Mouse (Mus musculus) ES-Bruce4 (cell line): ENCODE measurements around the gene Calhm3. TPM values are rescaled to one million over a fixed set of nuclear protein-coding genes. Genes with fewer than 3 reads are reported as not detected.

Experiments used
- H3K27ac ChIP-seq: 2 replicates; pipeline ENCODE4 v1.5.1; 2012; ENCODE audit warnings: low read length, inconsistent platforms; ENCODE audit not compliant: insufficient read depth
- H3K27me3 ChIP-seq: 2 replicates; pipeline ENCODE4 v1.6.1; 2012; ENCODE audit warnings: mild to moderate bottlenecking, low read length, inconsistent platforms; ENCODE audit not compliant: control insufficient read depth, poor library complexity, insufficient read depth, severe bottlenecking
- H3K36me3 ChIP-seq: 2 replicates; pipeline ENCODE4 v1.6.1; 2012; ENCODE audit warnings: inconsistent platforms, mild to moderate bottlenecking, low read length, moderate library complexity; ENCODE audit not compliant: control insufficient read depth, poor library complexity, insufficient read depth, severe bottlenecking
- H3K4me1 ChIP-seq: one replicate; pipeline ENCODE4 v1.8.1; 2011; ENCODE audit warnings: low read length; ENCODE audit not compliant: control insufficient read depth, insufficient read depth
- H3K4me3 ChIP-seq: 2 replicates; pipeline ENCODE4 v1.5.1; 2011; ENCODE audit warnings: low read depth, mild to moderate bottlenecking, low read length
- H3K9ac ChIP-seq: 2 replicates; pipeline ENCODE4 v1.6.1; 2012; ENCODE audit warnings: low read depth, mild to moderate bottlenecking, inconsistent platforms; ENCODE audit not compliant: poor library complexity, severe bottlenecking
- H3K9me3 ChIP-seq: replicated peaks from 2 replicates; pipeline ENCODE4 v1.6.1; 2012; ENCODE audit warnings: mild to moderate bottlenecking, low read length, inconsistent platforms; ENCODE audit not compliant: control insufficient read depth, poor library complexity, insufficient read depth, severe bottlenecking
- CTCF ChIP-seq: IDR thresholded peaks from one replicate; pipeline ENCODE4 v1.8.1; 2011; ENCODE audit warnings: low read depth, low read length
- EP300 ChIP-seq: IDR thresholded peaks from 2 replicates; pipeline ENCODE4 v1.6.1; 2011; ENCODE audit warnings: low read depth, low read length; ENCODE audit not compliant: insufficient read depth
- POLR2A ChIP-seq: IDR thresholded peaks from one replicate; pipeline ENCODE4 v1.8.1; 2011; ENCODE audit warnings: low read length; ENCODE audit not compliant: insufficient read depth
- polyA plus RNA-seq: library from polyadenylated mRNA; stranded (reverse); fragments of >200 nt; gene quantifications from 2 replicates; pipeline ENCODE4 v1.2.4, GENCODE M21; 2011; ENCODE audit warnings: low read depth; ENCODE audit not compliant: missing spikeins, insufficient read depth, insufficient read length

The Calhm3 gene
- polyA plus RNA-seq, 1 experiment, result not detected

DNA sequence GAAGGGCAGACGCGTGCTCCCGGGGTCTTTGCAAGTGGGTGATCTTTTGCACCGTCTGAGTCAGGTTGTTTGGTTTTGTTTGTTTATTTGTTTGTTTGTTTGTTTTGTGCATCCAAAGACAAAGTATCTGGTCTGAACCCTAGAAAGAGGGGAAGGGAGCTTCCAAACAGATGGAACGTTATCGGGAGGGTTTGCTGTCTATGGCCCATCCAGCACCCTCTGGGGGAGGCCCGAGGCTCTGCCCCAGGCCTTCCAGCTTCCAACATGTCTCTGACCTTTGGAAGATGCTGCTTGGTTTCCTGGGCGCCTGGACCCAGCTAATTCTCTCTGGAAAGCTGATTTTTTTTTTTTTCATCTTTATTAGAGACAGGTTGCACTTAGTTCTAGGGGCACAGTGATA lies 22.4 kb upstream of the Calhm3 start:
- H3K9me3 ChIP-seq, result 0 out of 2 replicates have a peak, but pooled peaks cover 3% of the 10 kb centered on the region
- peak overlapping the region; percentile 59 for H3K4me3 ChIP-seq
- H3K4me1 ChIP-seq, result peaks cover 7% of the 10 kb centered on the region
- no peaks in the 10 kb centered on the region for H3K27me3 ChIP-seq
- H3K36me3 ChIP-seq, result no peaks in the 10 kb centered on the region
- no peak overlapping the region for H3K27ac ChIP-seq
- TF ChIP-seq EP300, result no peak
- TF ChIP-seq CTCF, result no peak
- TF ChIP-seq POLR2A, result no peak
- H3K9ac ChIP-seq, result no peak overlapping the region

DNA sequence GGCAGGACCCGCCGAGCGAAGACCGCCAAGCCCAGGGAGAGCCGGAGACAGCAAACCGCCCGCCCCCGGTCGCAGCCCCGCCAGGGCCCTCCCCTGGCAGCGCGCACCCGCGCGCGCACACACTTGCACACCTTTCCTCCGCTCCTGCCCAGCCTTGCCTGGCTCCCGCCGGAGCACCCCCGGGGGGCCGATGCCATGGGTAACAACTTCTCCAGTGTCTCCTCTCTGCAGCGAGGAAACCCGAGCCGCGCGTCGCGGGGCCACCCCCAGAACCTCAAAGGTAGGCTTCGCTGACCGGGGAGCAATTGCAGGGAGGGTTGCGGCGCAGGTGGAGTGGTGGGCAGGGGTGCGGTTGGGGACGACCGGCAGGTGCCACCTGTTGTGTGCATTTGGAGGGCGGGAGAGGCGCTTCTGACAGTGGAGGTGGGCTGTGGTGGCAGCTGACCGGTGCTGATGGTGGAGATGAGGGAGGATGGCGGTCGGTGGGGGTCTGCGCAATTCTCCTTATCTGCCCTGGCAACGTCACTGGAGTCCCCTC lies 21.8 kb upstream of the Calhm3 start:
- TF ChIP-seq CTCF (no peak), EP300 (no peak), POLR2A (no peak)
- no peaks in the 10 kb centered on the region for H3K36me3 ChIP-seq
- peak overlapping the region; percentile 59 for H3K4me3 ChIP-seq
- peak overlapping the region; percentile 78 for H3K9ac ChIP-seq
- H3K27me3 ChIP-seq, result no peaks in the 10 kb centered on the region
- no peak overlapping the region for H3K27ac ChIP-seq
- 0 out of 2 replicates have a peak, but pooled peaks cover 3% of the 10 kb centered on the region for H3K9me3 ChIP-seq
- peaks cover 8% of the 10 kb centered on the region for H3K4me1 ChIP-seq

DNA sequence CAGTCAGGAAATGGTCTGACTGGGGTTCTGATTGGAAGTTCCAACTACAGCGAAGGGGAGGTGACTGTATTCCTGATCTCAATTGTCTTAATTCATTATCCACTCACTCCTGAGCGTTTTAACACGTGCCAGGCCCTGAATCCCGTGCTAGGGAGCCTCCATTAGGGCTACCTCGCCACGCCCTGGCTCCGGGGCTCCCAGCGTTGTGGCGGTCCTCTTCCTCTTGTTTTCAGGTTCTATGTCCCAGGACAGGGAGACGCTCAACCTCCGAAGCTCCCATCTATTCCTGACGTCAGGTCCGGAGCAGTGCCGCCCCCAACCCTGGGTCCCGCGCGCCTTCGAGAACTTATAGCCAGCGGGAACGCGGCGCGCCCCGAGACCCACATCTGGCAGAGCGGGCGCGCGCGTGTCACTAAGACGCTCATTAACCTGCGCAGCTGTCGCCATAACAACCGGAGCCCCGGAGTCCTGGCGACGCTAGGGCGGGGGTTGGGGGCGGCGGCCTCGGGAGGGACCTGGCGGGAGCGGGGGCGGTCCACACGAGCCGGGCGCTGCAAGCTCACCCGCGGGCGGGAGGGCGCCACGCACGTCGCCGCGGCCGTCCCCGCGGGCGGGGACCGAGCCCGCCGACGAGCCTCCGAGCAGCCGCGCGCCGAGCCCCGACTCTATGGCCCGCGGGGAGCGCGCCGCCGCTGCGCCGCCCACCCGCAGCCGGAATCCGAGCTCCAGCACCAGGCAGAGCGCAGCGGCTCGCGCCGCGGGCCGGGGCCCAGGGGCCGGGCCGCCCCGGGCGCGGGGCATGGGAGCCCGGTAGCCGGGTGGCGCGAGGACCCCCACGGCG lies 21.1 kb upstream of the Calhm3 start, which contains the start of gene Neurl1a:
TSS of gene Neurl1a (plus strand) at position 390 of the 841 bp plus-strand sequence.
- Histone ChIP-seq H3K27ac (peak within 1 kb of the TSS; percentile 65), H3K9ac (peak within 1 kb of the TSS; percentile 78), H3K9me3 (0 out of 2 replicates have a peak, but pooled peaks cover 3% of the 10 kb centered on the region), H3K4me1 (peaks cover 7% of the 10 kb centered on the region), H3K4me3 (peak within 1 kb of the TSS; percentile 59), H3K36me3 (no peaks in the 10 kb centered on the region), H3K27me3 (no peaks in the 10 kb centered on the region)
- no peak for TF ChIP-seq CTCF
- TF ChIP-seq EP300, result no peak
- TF ChIP-seq POLR2A, result no peak

DNA sequence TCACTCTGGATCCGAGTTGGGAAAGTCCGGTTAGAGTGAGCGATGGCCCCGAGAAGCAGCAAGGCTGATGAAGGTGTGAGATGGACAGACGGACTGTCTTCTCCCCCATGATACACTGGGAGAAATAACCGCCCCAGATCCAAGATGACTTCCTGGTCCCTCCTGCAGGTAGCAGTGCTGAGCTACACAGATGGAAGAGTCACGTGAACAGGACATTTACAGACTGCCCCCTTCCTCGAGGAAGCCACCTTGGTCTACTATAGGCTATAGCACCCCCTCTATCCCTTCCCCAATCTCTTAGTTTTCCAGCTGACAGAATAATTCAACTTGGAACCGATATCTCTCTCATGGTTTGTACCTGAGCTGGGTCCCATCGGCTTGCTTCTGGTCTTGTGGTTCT lies 20.4 kb upstream of the Calhm3 start:
- TF ChIP-seq CTCF (peak; percentile 71), EP300 (0 out of 2 replicates have a peak, but pooled peaks have one; percentile 49), POLR2A (no peak)
- Histone ChIP-seq H3K36me3 (no peaks in the 10 kb centered on the region), H3K9me3 (0 out of 2 replicates have a peak, but pooled peaks cover 3% of the 10 kb centered on the region), H3K9ac (peak overlapping the region; percentile 78), H3K4me1 (peaks cover 10% of the 10 kb centered on the region), H3K27me3 (no peaks in the 10 kb centered on the region), H3K27ac (peak overlapping the region; percentile 65), H3K4me3 (peak overlapping the region; percentile 59)

DNA sequence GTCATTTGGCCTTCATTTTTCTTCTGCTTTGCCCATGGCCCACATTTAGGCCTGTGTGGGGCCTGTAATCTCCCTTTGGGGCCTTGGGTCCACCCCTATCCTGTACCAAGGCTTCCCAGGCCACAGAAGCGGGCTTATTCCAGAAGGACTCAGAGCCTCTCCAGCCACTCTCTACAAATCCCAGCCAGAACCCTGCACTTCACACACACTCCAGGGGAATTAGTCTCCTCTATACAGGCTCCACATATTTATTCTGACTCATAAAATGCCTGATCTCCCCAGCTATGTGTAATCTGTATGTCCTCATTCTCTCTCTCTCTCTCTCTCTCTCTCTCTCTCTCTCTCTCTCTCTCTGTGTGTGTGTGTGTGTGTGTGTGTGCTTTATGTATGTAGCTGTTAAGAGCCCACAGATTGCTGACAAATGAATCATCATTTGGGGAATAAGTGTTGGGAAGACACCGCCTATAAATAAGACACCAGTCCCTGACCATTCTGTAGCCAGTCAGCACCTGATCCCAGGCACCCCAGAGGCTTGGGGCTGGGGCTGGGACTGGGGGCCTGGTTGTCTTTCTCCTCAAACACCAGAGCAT lies 19.4 kb upstream of the Calhm3 start:
- Histone ChIP-seq H3K27me3 (no peaks in the 10 kb centered on the region), H3K9ac (no peak overlapping the region), H3K36me3 (no peaks in the 10 kb centered on the region), H3K9me3 (0 out of 2 replicates have a peak, but pooled peaks cover 2% of the 10 kb centered on the region), H3K4me3 (no peak overlapping the region), H3K4me1 (peaks cover 10% of the 10 kb centered on the region), H3K27ac (no peak overlapping the region)
- no peak for TF ChIP-seq EP300
- TF ChIP-seq POLR2A, result no peak
- no peak for TF ChIP-seq CTCF

DNA sequence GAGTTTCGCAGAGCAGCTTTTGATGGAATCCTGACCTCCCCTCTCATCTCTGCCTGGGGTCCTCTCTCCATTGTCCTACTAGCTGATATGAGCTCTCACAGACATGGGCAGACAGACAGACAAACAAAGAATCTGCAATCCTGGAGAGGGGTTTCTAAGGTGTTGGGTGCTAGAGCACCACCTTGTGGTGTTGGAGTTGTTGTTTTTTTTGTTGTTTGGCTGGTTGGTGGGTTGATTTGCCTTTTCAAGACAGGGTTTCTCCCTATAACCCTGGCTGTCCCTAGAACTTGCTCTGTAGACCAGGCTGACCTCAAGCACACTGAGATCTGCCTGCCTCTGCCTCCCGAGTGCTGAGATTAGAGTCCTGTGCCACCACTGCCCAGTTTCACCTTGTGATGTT lies 17.9 kb upstream of the Calhm3 start:
- no peak overlapping the region for H3K9ac ChIP-seq
- no peaks in the 10 kb centered on the region; the same call in 1 of the 2 replicates for H3K9me3 ChIP-seq
- no peak overlapping the region for H3K4me3 ChIP-seq
- no peaks in the 10 kb centered on the region for H3K36me3 ChIP-seq
- H3K4me1 ChIP-seq, result peaks cover 10% of the 10 kb centered on the region
- TF ChIP-seq EP300 (no peak), CTCF (peak; percentile 5)
- no peak overlapping the region for H3K27ac ChIP-seq
- no peaks in the 10 kb centered on the region for H3K27me3 ChIP-seq
